Mouse (Mus musculus): ENCODE measurements around the gene Slc18a2. TPM values are rescaled to one million over a fixed set of nuclear protein-coding genes. Genes with fewer than 3 reads are reported as not detected.

Slc18a2 gene
- 0.87 and 1.6 TPM in 2 replicates for polyA plus RNA-seq (2012; rRNA removed; ENCODE audit: low replicate concordance)

DNA sequence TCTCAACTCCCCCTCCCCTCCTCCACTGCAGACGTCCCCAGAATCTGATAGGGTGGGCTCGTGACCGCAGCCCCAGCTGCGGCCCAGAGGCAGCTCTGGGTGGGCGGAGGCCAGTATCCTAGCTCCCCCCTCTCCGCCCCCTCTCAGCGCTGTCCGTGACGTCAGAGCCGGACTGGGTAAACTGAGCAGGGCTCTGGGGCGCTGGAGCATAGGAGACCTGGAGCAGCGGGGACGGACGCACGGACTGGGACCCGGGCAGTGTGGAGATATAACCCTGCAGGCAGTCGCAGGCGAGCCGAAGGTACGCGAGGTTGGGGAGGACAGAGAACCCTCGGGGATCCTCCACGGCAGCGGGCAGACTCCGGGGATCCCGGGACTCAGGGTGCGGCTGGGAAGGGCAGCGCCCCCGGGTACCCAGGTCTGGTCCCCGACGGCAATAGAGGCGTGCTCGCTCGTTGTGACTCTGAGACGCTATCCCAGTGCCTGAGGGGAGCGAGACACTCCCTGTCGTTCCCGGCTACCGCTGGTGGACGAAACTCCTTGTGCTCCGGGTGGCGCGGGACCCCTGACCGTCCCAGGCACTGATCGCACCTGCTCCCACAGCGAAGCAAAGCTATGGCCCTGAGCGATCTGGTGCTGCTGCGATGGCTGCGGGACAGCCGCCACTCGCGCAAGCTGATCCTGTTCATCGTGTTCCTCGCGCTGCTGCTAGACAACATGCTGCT is at the start of gene Slc18a2:
Gene Slc18a2, plus strand, starts transcription at position 179 of the 725 bp plus-strand sequence.

DNA sequence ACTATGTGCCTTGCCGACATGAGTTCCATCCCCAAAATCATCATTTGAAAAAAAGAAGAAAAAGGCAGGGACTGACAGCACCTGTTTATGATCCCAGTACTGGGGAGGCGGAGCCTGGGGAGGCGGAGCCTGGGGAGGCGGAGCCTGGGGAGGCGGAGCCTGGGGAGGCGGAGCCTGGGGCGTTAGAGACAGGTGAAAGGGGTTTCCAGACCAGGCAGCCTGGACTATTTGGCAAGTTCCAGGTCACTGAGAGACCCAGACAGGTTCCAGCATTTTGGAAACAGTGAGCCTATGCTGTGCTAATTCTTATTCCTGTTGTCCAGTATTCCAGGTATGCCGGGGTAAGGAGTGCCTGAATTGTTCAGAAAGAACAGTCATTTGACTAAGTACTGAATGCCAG is 41.7 kb upstream of the Slc18a2 start, which contains the start of gene Kcnk18:
Gene Kcnk18, plus strand, starts transcription at position 224 of the 400 bp plus-strand sequence.

DNA sequence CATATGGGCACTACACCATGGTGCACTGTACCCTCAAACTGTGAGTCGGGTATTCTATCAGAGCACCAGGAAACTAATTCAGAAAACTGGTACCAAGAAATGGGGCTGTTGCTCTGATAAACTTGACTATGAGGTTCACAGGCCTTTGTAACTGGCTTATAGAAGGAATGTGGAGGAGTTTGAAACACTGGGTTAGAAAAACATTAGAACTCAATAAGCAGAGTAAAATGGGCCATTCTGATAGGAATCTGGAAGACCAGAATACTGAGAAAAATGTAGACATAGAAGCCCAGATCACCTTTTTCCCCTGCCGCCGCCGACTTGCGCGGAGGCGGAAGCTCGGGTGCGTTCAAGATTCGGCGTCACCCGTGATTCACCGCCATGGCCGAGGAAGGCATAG is 61.3 kb downstream of the Slc18a2 start, which contains the start of gene Rps12-ps3:
Gene Rps12-ps3, plus strand, starts transcription at position 301 of the 400 bp plus-strand sequence.

Other genes with a start within 250 kb of the Slc18a2 start
- gene Shtn1, start 184.8 kb upstream of the Slc18a2 start, polyA plus RNA-seq (2012; rRNA removed; ENCODE audit: low replicate concordance), result 1.5 and 3.4 TPM in 2 replicates
- gene Vax1, start 90.8 kb upstream of the Slc18a2 start, polyA plus RNA-seq (2012; rRNA removed; ENCODE audit: low replicate concordance), result not detected in 2 replicates
- gene Kcnk18, start 41.7 kb upstream of the Slc18a2 start, polyA plus RNA-seq (2012; rRNA removed; ENCODE audit: low replicate concordance), result not detected in 2 replicates
- 2,093 and 2,874 TPM in 2 replicates for gene Rps12-ps3, start 61.4 kb downstream of the Slc18a2 start, polyA plus RNA-seq (2012; rRNA removed; ENCODE audit: low replicate concordance)
- gene Pdzd8, start 84.9 kb downstream of the Slc18a2 start, polyA plus RNA-seq (2012; rRNA removed; ENCODE audit: low replicate concordance), result 5.0 and 12.0 TPM in 2 replicates
- 1.6 and 5.6 TPM in 2 replicates for gene Emx2, start 197.5 kb downstream of the Slc18a2 start, polyA plus RNA-seq (2012; rRNA removed; ENCODE audit: low replicate concordance)